Mouse (Mus musculus): ENCODE measurements at regions not wholly inside any gene's neighbourhood (a gene's known extent, or its start where the extent isn't known, plus 50 kb on each side); places are given as distances from the start of the nearest gene placed in this dataset.
A peak's percentile ranks its signal among the peaks of the same experiment; 100 is the strongest.

DNA sequence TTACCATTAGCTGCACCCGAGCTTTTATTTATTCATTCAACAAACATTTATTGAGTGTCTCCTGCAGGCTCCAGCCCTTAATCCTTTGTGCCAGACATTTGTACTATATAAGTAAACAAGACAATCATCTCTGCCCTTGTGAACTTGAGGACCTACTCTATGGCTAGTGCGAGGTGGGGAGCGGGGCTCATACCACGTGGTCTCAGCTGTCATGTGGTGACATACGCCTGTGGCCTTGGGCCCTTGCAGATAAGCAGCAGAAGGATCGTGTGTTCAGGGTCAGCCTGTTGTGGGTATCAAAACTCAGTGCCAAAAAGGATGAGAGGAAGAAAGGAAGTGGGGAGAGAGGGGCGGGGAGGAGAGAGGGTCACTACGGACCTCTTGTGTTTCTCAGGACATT, 186.8 kb upstream of the Tbx3 start:
- no peak for TF ChIP-seq CTCF (IDR thresholded peaks at IDR 0.05)
- peak; percentile 80 for TF ChIP-seq EP300 (IDR thresholded peaks at IDR 0.05)

Data from lung, postnatal 0 days (tissue).